Mouse (Mus musculus) E14TG2a.4 (cell line): ENCODE measurements around the gene Hist1h2bj.
"Not testable (repeated sequence)": the region's sequence is repeated elsewhere in the genome, so short reads cannot be mapped to it uniquely, and the experiment has no call there.

Experiments
- CTCF ChIP-seq: conservative IDR thresholded peaks from 2 replicates; pipeline ENCODE4 v1.5.1; 2014; ENCODE audit warnings: low read length
- NANOG ChIP-seq: IDR thresholded peaks from 2 replicates; pipeline ENCODE4 v1.6.1; 2014; ENCODE audit warnings: borderline replicate concordance, low read length, mixed read lengths

DNA sequence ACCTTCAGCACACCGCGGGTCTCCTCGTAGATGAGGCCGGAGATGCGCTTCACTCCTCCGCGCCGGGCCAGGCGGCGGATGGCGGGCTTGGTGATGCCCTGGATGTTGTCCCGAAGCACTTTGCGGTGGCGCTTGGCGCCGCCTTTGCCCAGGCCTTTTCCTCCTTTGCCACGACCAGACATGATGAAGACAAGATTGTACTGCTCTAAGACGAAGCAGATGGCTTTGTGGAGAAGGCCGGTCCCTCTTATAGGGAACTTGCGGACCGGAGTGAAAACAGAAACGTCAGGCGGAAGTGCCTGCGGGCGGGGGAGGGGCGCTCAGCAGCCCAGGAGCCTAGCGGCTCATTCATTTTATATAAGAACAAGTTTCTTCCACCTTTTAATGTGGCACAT lies 1.9 kb upstream of the Hist1h2bj start, which contains the start of gene Hist1h4i:
- not testable (repeated sequence) for TF ChIP-seq CTCF, NANOG
